Comparison of ENCODE assay signal across 8 mouse cellular contexts in genomic region chr8:4276111-4276465, GRCm38 (mm10). TPM values are rescaled to one million over a fixed set of nuclear protein-coding genes. Genes with fewer than 3 reads are reported as not detected.
A peak's percentile ranks its signal among the peaks of the same experiment; 100 is the strongest.
DNase-seq lines count a peak whose midpoint lies in the region; ATAC-seq and TF ChIP-seq lines count a peak whose summit lies in the region.

No protein-coding gene starts in this region.

- 22% methylated on average over 9 of the region's 9 CpGs for WGBS in spleen, adult 2 months
- 23% methylated on average over 9 of the region's 9 CpGs for WGBS in limb, embryonic 15.5 days
- 23% methylated on average over 9 of the region's 9 CpGs for WGBS in stomach, embryonic 15.5 days

- H3K4me1 ChIP-seq in erythroblast, embryonic 14.5 days (ENCODE audit: control insufficient read depth) = peaks cover 34% of the 10 kb centered on the region
- peaks cover 4% of the 10 kb centered on the region; the same call in 1 of the 2 replicates for H3K4me1 ChIP-seq in spleen, adult 2 months (ENCODE audit: control insufficient read depth, insufficient read depth, insufficient read length)
- H3K4me1 ChIP-seq in limb, embryonic 15.5 days = peaks cover 6% of the 10 kb centered on the region
- H3K4me1 ChIP-seq in stomach, embryonic 15.5 days = peaks cover 8% of the 10 kb centered on the region; the same call in 1 of the 2 replicates

- H3K36me3 ChIP-seq in erythroblast, embryonic 14.5 days (ENCODE audit: control insufficient read depth) = peaks cover 26% of the 10 kb centered on the region
- peaks cover 5% of the 10 kb centered on the region; the same call in 1 of the 2 replicates for H3K36me3 ChIP-seq in spleen, adult 2 months (ENCODE audit: control insufficient read depth, insufficient read depth, low read length)
- H3K36me3 ChIP-seq in limb, embryonic 15.5 days = peaks cover 27% of the 10 kb centered on the region
- peaks cover 13% of the 10 kb centered on the region; the same call in 1 of the 2 replicates for H3K36me3 ChIP-seq in stomach, embryonic 15.5 days

- no peaks in the 10 kb centered on the region for H3K9me3 ChIP-seq in erythroblast, embryonic 14.5 days (ENCODE audit: control insufficient read depth, low read length)
- H3K9me3 ChIP-seq in limb, embryonic 15.5 days = no peaks in the 10 kb centered on the region
- no peaks in the 10 kb centered on the region for H3K9me3 ChIP-seq in stomach, embryonic 15.5 days

- H3K27ac ChIP-seq in spleen, adult 2 months (ENCODE audit: insufficient read depth, low read length) = peak overlapping the region; percentile 61
- peak overlapping the region; percentile 64 for H3K27ac ChIP-seq in limb, embryonic 15.5 days
- H3K27ac ChIP-seq in stomach, embryonic 15.5 days = peak overlapping the region; percentile 41; the same call in 1 of the 2 replicates

- no peak; the same call in 1 of the 2 replicates for ATAC-seq in erythroblast, adult 5-6 weeks (replicated peaks; ENCODE audit: low FRiP score, poor library complexity, severe bottlenecking)
- peak; percentile 57; the same call in 1 of the 2 replicates for ATAC-seq in limb, embryonic 15.5 days (ENCODE audit: insufficient number of reproducible peaks, low FRiP score, low TSS enrichment, low read depth)
- no peak; the same call in 1 of the 2 replicates for ATAC-seq in stomach, embryonic 15.5 days (ENCODE audit: insufficient read depth, low FRiP score, low read depth)

- no peaks in the 10 kb centered on the region for H3K27me3 ChIP-seq in erythroblast, embryonic 14.5 days (ENCODE audit: control insufficient read depth)
- H3K27me3 ChIP-seq in spleen, adult 2 months (ENCODE audit: control insufficient read depth, insufficient read depth, low read length) = no peaks in the 10 kb centered on the region
- H3K27me3 ChIP-seq in limb, embryonic 15.5 days = no peaks in the 10 kb centered on the region
- no peaks in the 10 kb centered on the region for H3K27me3 ChIP-seq in stomach, embryonic 15.5 days (replicated peaks)

- H3K9ac ChIP-seq in limb, embryonic 15.5 days = peak overlapping the region; percentile 59
- H3K9ac ChIP-seq in stomach, embryonic 15.5 days = peak overlapping the region; percentile 17; the same call in 1 of the 2 replicates

- no peak for DNase-seq in spleen, adult 2 months (ENCODE audit: low read depth in 1 of 2, low spot score in 2 of 2)
- DNase-seq in spleen, postnatal 4 days (ENCODE audit: low spot score in 2 of 2) = no peak
- DNase-seq in urinary bladder, postnatal 36 days (ENCODE audit: low spot score in 2 of 2) = no peak
- no peak for DNase-seq in MN1 (ENCODE audit: low spot score)

- TF ChIP-seq POLR2A in spleen, adult 2 months (IDR thresholded peaks at IDR 0.05; ENCODE audit: low read depth, low read length) = no peak

- peak overlapping the region; percentile 95 for H3K4me3 ChIP-seq in erythroblast, embryonic 14.5 days (replicated peaks)
- peak overlapping the region; percentile 74 for H3K4me3 ChIP-seq in spleen, adult 2 months (ENCODE audit: extremely low read depth, insufficient read depth, insufficient read length)
- peak overlapping the region; percentile 78 for H3K4me3 ChIP-seq in limb, embryonic 15.5 days
- H3K4me3 ChIP-seq in stomach, embryonic 15.5 days (replicated peaks) = peak overlapping the region; percentile 86

- H3K4me2 ChIP-seq in limb, embryonic 15.5 days = peak overlapping the region; percentile 61
- peak overlapping the region; percentile 66 for H3K4me2 ChIP-seq in stomach, embryonic 15.5 days

- no peak for TF ChIP-seq CTCF in spleen, adult 2 months (IDR thresholded peaks at IDR 0.05; ENCODE audit: extremely low read depth, insufficient read depth, insufficient read length, insufficient replicate concordance)

RNA-seq across cellular contexts. Expression of gene Timm44, which starts 0.4 kb away (rescaled TPM):
- polyA plus RNA-seq in erythroblast, embryonic 14.5 days (2012) = 4.0 and 5.5 TPM in 2 replicates
- total RNA-seq in erythroblast, adult 5-6 weeks (2015; ENCODE audit: low replicate concordance) = 11.7 and 24.2 TPM in 2 replicates
- 19.4 and 31.6 TPM in 2 replicates for total RNA-seq in erythroblast, adult 5-6 weeks (2017; ENCODE audit: low replicate concordance)
- polyA plus RNA-seq in spleen, adult 2 months (2012; rRNA removed) = 42.1 and 42.8 TPM in 2 replicates
- polyA plus RNA-seq in limb, embryonic 15.5 days (2015; fragmentation: Nextera tagmentation; extraction: Ambion mirVana) = 52.0 and 52.9 TPM in 2 replicates
- 59.1 and 59.5 TPM in 2 replicates for polyA plus RNA-seq in stomach, embryonic 15.5 days (2015; fragmentation: Nextera tagmentation; extraction: Ambion mirVana)

RNA-seq across cellular contexts. Expression of gene Ctxn1, which starts 17.0 kb away (rescaled TPM):
- polyA plus RNA-seq in erythroblast, embryonic 14.5 days (2012) = 0.32 and 0.42 TPM in 2 replicates
- not detected in 2 replicates for total RNA-seq in erythroblast, adult 5-6 weeks (2015; ENCODE audit: low replicate concordance)
- total RNA-seq in erythroblast, adult 5-6 weeks (2017; ENCODE audit: low replicate concordance) = 0.34 TPM in 1 of 2 replicates, not detected in the other
- 4.1 and 4.4 TPM in 2 replicates for polyA plus RNA-seq in spleen, adult 2 months (2012; rRNA removed)
- 46.2 and 49.8 TPM in 2 replicates for polyA plus RNA-seq in limb, embryonic 15.5 days (2015; fragmentation: Nextera tagmentation; extraction: Ambion mirVana)
- 80.2 and 83.6 TPM in 2 replicates for polyA plus RNA-seq in stomach, embryonic 15.5 days (2015; fragmentation: Nextera tagmentation; extraction: Ambion mirVana)

RNA-seq across cellular contexts. Expression of gene Snapc2, which starts 23.2 kb away (rescaled TPM):
- 5.1 and 6.0 TPM in 2 replicates for polyA plus RNA-seq in erythroblast, embryonic 14.5 days (2012)
- 6.3 and 13.8 TPM in 2 replicates for total RNA-seq in erythroblast, adult 5-6 weeks (2015; ENCODE audit: low replicate concordance)
- 0.68 and 0.84 TPM in 2 replicates for total RNA-seq in erythroblast, adult 5-6 weeks (2017; ENCODE audit: low replicate concordance)
- polyA plus RNA-seq in spleen, adult 2 months (2012; rRNA removed) = 19.6 and 22.9 TPM in 2 replicates
- polyA plus RNA-seq in limb, embryonic 15.5 days (2015; fragmentation: Nextera tagmentation; extraction: Ambion mirVana) = 50.6 and 55.9 TPM in 2 replicates
- 50.8 and 51.6 TPM in 2 replicates for polyA plus RNA-seq in stomach, embryonic 15.5 days (2015; fragmentation: Nextera tagmentation; extraction: Ambion mirVana)

RNA-seq across cellular contexts. Expression of gene Tgfbr3l, which starts 28.1 kb away (rescaled TPM):
- 1.1 and 1.3 TPM in 2 replicates for polyA plus RNA-seq in erythroblast, embryonic 14.5 days (2012)
- 6.1 TPM in 1 of 2 replicates, not detected in the other for total RNA-seq in erythroblast, adult 5-6 weeks (2015; ENCODE audit: low replicate concordance)
- total RNA-seq in erythroblast, adult 5-6 weeks (2017; ENCODE audit: low replicate concordance) = 0.43 TPM in 1 of 2 replicates, not detected in the other
- 13.9 and 25.2 TPM in 2 replicates for polyA plus RNA-seq in spleen, adult 2 months (2012; rRNA removed)
- polyA plus RNA-seq in limb, embryonic 15.5 days (2015; fragmentation: Nextera tagmentation; extraction: Ambion mirVana) = 2.8 and 4.2 TPM in 2 replicates
- 5.5 and 5.9 TPM in 2 replicates for polyA plus RNA-seq in stomach, embryonic 15.5 days (2015; fragmentation: Nextera tagmentation; extraction: Ambion mirVana)

RNA-seq across cellular contexts. Expression of gene Gm49320, which starts 37.4 kb away (rescaled TPM):
- polyA plus RNA-seq in erythroblast, embryonic 14.5 days (2012) = 0.25 and 0.38 TPM in 2 replicates
- 0.84 TPM in 1 of 2 replicates, not detected in the other for total RNA-seq in erythroblast, adult 5-6 weeks (2015; ENCODE audit: low replicate concordance)
- not detected in 2 replicates for total RNA-seq in erythroblast, adult 5-6 weeks (2017; ENCODE audit: low replicate concordance)
- polyA plus RNA-seq in spleen, adult 2 months (2012; rRNA removed) = 0.63 and 1.2 TPM in 2 replicates
- polyA plus RNA-seq in limb, embryonic 15.5 days (2015; fragmentation: Nextera tagmentation; extraction: Ambion mirVana) = 0.90 and 1.4 TPM in 2 replicates
- 0.31 and 1.3 TPM in 2 replicates for polyA plus RNA-seq in stomach, embryonic 15.5 days (2015; fragmentation: Nextera tagmentation; extraction: Ambion mirVana)
